7 mouse cellular contexts compared by ENCODE assay signal in genomic region chr7:81335705-81336431, GRCm38 (mm10). TPM values are rescaled to one million over a fixed set of nuclear protein-coding genes. Genes with fewer than 3 reads are reported as not detected.
A peak's percentile ranks its signal among the peaks of the same experiment; 100 is the strongest.
DNase-seq lines count a peak whose midpoint lies in the region; ATAC-seq lines count a peak whose summit lies in the region.

No protein-coding gene starts in this region.

- peaks cover 33% of the 10 kb centered on the region for H3K36me3 ChIP-seq in heart, embryonic 16.5 days (ENCODE audit: control insufficient read depth, insufficient read depth)
- peaks cover 30% of the 10 kb centered on the region for H3K36me3 ChIP-seq in lung, embryonic 16.5 days (ENCODE audit: control insufficient read depth, insufficient read depth, low read length)

- WGBS in heart, embryonic 16.5 days: 62% methylated on average over 18 of the region's 18 CpGs
- 66% methylated on average over 18 of the region's 18 CpGs for WGBS in lung, embryonic 16.5 days

- no peaks in the 10 kb centered on the region for H3K4me1 ChIP-seq in brown adipose tissue, adult 24 weeks (ENCODE audit: control insufficient read depth, insufficient read depth, insufficient read length, low read length)
- peaks cover 6% of the 10 kb centered on the region for H3K4me1 ChIP-seq in heart, embryonic 16.5 days (ENCODE audit: control insufficient read depth, insufficient read depth, low read length)
- H3K4me1 ChIP-seq in lung, embryonic 16.5 days (replicated peaks; ENCODE audit: control insufficient read depth, insufficient read depth, low read length): no peaks in the 10 kb centered on the region

- peak; percentile 84 for DNase-seq in Muller cell, postnatal 12 days (ENCODE audit: inconsistent ontology term)
- DNase-seq in layer of hippocampus, adult 11-12 months (ENCODE audit: low spot score): no peak
- no peak for DNase-seq in frontal cortex, postnatal 10 days (ENCODE audit: low spot score in 2 of 2)
- no peak for DNase-seq in right cerebral cortex, postnatal 4 days

- peak overlapping the region; percentile 8; the same call in 1 of the 2 replicates for H3K4me3 ChIP-seq in brown adipose tissue, adult 24 weeks (ENCODE audit: insufficient read depth, low read depth, low read length)
- H3K4me3 ChIP-seq in heart, embryonic 16.5 days (ENCODE audit: low read length): no peak overlapping the region
- H3K4me3 ChIP-seq in lung, embryonic 16.5 days (ENCODE audit: low read length): no peak overlapping the region

- H3K9ac ChIP-seq in heart, embryonic 16.5 days (ENCODE audit: low read length): no peak overlapping the region
- H3K9ac ChIP-seq in lung, embryonic 16.5 days (ENCODE audit: low read length): no peak overlapping the region

- peak overlapping the region; percentile 64 for H3K27ac ChIP-seq in brown adipose tissue, adult 24 weeks (replicated peaks; ENCODE audit: low read depth, low read length)
- H3K27ac ChIP-seq in heart, embryonic 16.5 days (ENCODE audit: low read length): peak overlapping the region; percentile 61
- H3K27ac ChIP-seq in lung, embryonic 16.5 days (ENCODE audit: low read length): peak overlapping the region; percentile 77

- no peaks in the 10 kb centered on the region for H3K27me3 ChIP-seq in heart, embryonic 16.5 days (ENCODE audit: control insufficient read depth, insufficient read depth, low read length)
- H3K27me3 ChIP-seq in lung, embryonic 16.5 days (ENCODE audit: control insufficient read depth, insufficient read depth, low read depth, low read length): no peaks in the 10 kb centered on the region

- no peaks in the 10 kb centered on the region for H3K9me3 ChIP-seq in heart, embryonic 16.5 days (replicated peaks; ENCODE audit: control insufficient read depth, low read length)
- no peaks in the 10 kb centered on the region for H3K9me3 ChIP-seq in lung, embryonic 16.5 days (ENCODE audit: control insufficient read depth, low read length)

- ATAC-seq in heart, embryonic 16.5 days (replicated peaks; ENCODE audit: extremely low read depth, insufficient read depth, low FRiP score): peak; percentile 59
- ATAC-seq in lung, embryonic 16.5 days (ENCODE audit: low read depth): peak; percentile 59

- 0 out of 2 replicates have a peak overlapping the region, but pooled peaks have one; percentile 1 for H3K4me2 ChIP-seq in heart, embryonic 16.5 days (ENCODE audit: low read depth, low read length)
- no peak overlapping the region for H3K4me2 ChIP-seq in lung, embryonic 16.5 days (ENCODE audit: low read depth, low read length)

RNA-seq across cellular contexts. Expression of gene Rps17, which starts 9.2 kb away (rescaled TPM):
- 1,265 and 1,513 TPM in 2 replicates for polyA plus RNA-seq in brown adipose tissue, adult 24 weeks (2012; ENCODE audit: insufficient read depth, insufficient read length, missing spikeins)
- polyA plus RNA-seq in heart, embryonic 16.5 days (2015; fragmentation: Nextera tagmentation; extraction: Ambion mirVana): 728 and 790 TPM in 2 replicates
- polyA plus RNA-seq in lung, embryonic 16.5 days (2015; fragmentation: Nextera tagmentation; extraction: Ambion mirVana): 1,215 and 1,240 TPM in 2 replicates
